Mouse (Mus musculus): Measurements from ENCODE around the gene Aebp2. TPM values are rescaled to one million over a fixed set of nuclear protein-coding genes. Genes with fewer than 3 reads are reported as not detected.
A peak's percentile ranks its signal among the peaks of the same experiment; 100 is the strongest.

Aebp2 gene
- polyA plus RNA-seq, 1 experiment from 2014 or later = 7.3 TPM

DNA sequence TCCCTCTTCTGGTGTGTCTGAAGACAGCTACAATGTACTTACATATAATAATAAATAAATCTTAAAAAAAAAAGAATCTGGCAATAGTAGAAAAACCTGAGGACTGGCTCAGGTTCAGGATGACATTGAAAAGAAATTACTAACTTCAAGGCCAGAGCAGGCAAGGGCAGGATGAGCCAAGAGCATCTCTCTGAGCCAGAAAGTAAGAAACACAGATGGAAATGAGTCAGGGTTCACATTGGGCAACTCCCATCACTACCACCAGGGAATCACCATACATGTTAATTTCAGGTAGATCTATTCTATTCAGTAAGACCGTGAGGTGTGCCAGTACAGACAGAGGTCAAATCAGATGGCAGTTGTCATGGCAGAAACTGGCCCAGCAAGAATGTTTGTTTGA is 76.1 kb downstream of the Aebp2 start:
- H3K9ac ChIP-seq = no peak overlapping the region
- no peaks in the 10 kb centered on the region for H3K4me1 ChIP-seq (replicated peaks)
- H3K27ac ChIP-seq = no peak overlapping the region
- WGBS = 79% methylated on average over 1 of the region's 1 CpGs
- H3K36me3 ChIP-seq = no peaks in the 10 kb centered on the region
- no peak overlapping the region for H3K4me3 ChIP-seq
- H3K4me2 ChIP-seq = no peak overlapping the region
- H3K27me3 ChIP-seq = no peaks in the 10 kb centered on the region
- ATAC-seq (replicated peaks; ENCODE audit: insufficient number of reproducible peaks, insufficient read depth, low FRiP score, low read depth) = no peak
- no peaks in the 10 kb centered on the region for H3K9me3 ChIP-seq (replicated peaks)

DNA sequence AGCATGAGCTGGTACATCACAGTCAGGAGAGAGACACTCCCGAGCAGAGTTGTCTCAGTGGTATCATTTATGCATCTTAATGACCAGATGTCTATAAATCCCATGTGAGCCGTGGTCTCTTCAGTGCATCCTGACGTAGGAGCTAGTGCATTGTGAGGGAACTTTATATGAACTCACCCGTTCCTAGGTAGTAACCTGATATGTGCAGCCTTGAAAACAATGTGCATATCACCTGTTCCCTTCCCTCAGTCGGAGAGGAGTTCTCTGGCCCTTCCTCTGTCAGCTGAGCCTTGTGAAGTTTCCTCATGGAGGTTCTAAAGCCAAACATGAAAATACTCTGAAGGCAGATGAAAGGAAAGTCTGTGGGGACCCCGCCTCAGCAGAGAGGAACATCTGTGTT is 78.8 kb downstream of the Aebp2 start:
- H3K9me3 ChIP-seq (replicated peaks) = peaks cover 4% of the 10 kb centered on the region; the same call in 1 of the 2 replicates
- 76% methylated on average over 6 of the region's 6 CpGs for WGBS

DNA sequence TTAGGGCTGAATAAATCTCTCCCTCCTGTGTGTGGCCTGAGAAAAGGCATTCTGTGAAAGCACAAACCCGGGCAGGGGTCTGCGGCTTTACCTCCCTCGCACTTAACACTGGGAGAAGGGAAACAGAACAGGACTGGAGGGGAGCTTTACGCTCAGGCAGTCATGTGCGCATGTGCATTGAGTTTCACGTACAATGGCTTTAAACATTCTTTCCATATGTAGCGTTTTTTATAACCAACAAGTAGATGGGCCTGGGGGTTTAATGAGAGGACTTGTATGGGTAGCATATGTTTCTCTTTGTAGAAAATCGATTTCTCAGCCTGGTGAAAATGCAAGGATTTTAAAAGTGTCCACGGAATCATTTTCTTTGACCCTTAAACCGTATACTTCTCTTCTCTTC is 82.7 kb downstream of the Aebp2 start:
- H3K9me3 ChIP-seq (replicated peaks) = peaks cover 4% of the 10 kb centered on the region; the same call in 1 of the 2 replicates
- H3K27me3 ChIP-seq = no peaks in the 10 kb centered on the region
- H3K4me1 ChIP-seq (replicated peaks) = no peaks in the 10 kb centered on the region
- no peak overlapping the region for H3K27ac ChIP-seq
- H3K4me2 ChIP-seq = no peak overlapping the region
- 88% methylated on average over 10 of the region's 10 CpGs for WGBS
- H3K9ac ChIP-seq = no peak overlapping the region
- no peak overlapping the region for H3K4me3 ChIP-seq
- no peaks in the 10 kb centered on the region for H3K36me3 ChIP-seq
- ATAC-seq (replicated peaks; ENCODE audit: insufficient number of reproducible peaks, insufficient read depth, low FRiP score, low read depth) = no peak

More for the DNA sequence above, 78.8 kb downstream of the Aebp2 start:
- Histone ChIP-seq H3K36me3 (no peaks in the 10 kb centered on the region), H3K4me2 (no peak overlapping the region), H3K4me1 (replicated peaks) (no peaks in the 10 kb centered on the region), H3K27ac (no peak overlapping the region), H3K9ac (no peak overlapping the region), H3K4me3 (no peak overlapping the region), H3K27me3 (no peaks in the 10 kb centered on the region)
- ATAC-seq (replicated peaks; ENCODE audit: insufficient number of reproducible peaks, insufficient read depth, low FRiP score, low read depth) = no peak

DNA sequence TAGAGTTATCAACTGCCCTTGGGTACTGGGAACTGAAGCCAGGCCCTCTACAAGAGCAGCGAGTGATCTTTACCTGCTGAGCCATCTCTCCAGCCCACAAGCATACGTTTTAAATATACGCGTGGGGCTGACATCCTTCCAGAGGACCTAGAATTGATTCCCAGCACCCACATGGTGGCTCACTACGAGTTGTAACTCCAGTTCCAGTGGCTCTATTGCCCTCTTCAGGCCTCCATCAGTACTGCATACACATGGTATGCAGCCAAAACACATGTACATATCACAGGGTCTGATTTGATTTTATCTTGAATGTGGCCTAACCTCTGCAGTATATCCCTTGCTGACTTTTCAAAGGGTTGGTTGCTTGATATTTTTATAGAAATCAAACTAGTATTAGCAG is 83.6 kb downstream of the Aebp2 start:
- no peak for ATAC-seq (replicated peaks; ENCODE audit: insufficient number of reproducible peaks, insufficient read depth, low FRiP score, low read depth)
- Histone ChIP-seq H3K36me3 (no peaks in the 10 kb centered on the region), H3K9me3 (replicated peaks) (peaks cover 4% of the 10 kb centered on the region; the same call in 1 of the 2 replicates)

DNA sequence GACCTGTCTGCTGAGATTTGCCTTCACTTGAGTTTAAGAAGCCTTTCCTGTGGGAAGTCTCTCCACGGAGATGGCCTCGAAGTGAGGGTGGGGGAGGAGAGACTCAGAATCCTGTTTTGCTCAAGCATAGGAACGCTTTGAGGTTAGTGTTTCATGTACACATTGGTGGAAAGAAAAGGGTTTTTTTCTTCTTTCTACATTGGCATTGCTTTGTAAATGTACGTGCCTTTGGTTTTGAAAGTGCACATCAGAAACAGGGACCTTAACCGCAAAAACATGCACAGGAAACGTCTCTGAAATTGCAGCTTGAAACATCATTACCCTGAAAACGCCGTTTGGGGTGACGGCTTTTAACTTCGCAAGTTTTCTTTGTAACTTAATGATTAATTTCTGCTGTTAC is 85.6 kb downstream of the Aebp2 start:
- H3K4me2 ChIP-seq = no peak overlapping the region
- H3K9me3 ChIP-seq (replicated peaks) = peaks cover 4% of the 10 kb centered on the region; the same call in 1 of the 2 replicates
- WGBS = 68% methylated on average over 10 of the region's 10 CpGs
- no peak for ATAC-seq (replicated peaks; ENCODE audit: insufficient number of reproducible peaks, insufficient read depth, low FRiP score, low read depth)
- no peaks in the 10 kb centered on the region for H3K4me1 ChIP-seq (replicated peaks)
- H3K27ac ChIP-seq = no peak overlapping the region
- no peak overlapping the region for H3K4me3 ChIP-seq
- H3K27me3 ChIP-seq = no peaks in the 10 kb centered on the region
- H3K9ac ChIP-seq = no peak overlapping the region
- H3K36me3 ChIP-seq = no peaks in the 10 kb centered on the region

More for the DNA sequence above, 83.6 kb downstream of the Aebp2 start:
- Histone ChIP-seq H3K27me3 (no peaks in the 10 kb centered on the region), H3K4me2 (no peak overlapping the region), H3K9ac (no peak overlapping the region), H3K4me1 (replicated peaks) (no peaks in the 10 kb centered on the region), H3K4me3 (no peak overlapping the region), H3K27ac (no peak overlapping the region)
- WGBS = 90% methylated on average over 5 of the region's 5 CpGs

DNA sequence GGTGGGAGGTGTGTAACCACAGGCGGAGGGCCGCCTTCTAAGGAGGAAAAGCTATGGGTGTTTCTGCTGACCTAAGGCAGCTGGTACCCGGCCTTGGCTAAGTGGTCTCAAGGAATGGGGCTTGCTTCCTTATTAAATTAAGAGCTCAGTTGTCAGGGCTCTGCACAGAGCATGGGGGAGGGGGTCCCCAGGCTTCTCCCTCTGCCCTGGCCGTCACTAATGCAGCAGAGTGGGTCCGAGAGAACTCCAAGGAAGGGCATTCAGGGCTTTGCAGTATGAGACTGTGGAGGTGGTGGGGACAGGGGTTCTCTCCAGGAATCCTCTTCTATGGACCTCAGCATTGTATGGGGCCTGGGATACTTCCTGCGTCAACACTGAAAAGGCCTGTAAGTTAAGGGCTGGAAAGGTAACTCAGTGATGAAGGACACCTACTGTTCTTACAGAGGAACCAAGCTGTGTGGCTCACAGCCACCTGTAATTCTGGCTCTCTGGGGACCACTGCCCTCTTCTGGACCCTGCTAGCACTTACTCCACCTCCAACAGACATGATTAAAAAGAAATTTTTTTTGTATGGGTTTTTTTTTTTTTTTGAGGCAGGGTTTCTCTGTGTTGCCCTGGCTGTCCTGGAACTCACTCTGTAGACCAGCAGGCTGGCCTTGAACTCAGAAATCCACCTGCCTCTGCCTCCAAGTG is 87.1 kb downstream of the Aebp2 start:
- WGBS = 78% methylated on average over 6 of the region's 6 CpGs
- ATAC-seq (replicated peaks; ENCODE audit: insufficient number of reproducible peaks, insufficient read depth, low FRiP score, low read depth) = no peak

DNA sequence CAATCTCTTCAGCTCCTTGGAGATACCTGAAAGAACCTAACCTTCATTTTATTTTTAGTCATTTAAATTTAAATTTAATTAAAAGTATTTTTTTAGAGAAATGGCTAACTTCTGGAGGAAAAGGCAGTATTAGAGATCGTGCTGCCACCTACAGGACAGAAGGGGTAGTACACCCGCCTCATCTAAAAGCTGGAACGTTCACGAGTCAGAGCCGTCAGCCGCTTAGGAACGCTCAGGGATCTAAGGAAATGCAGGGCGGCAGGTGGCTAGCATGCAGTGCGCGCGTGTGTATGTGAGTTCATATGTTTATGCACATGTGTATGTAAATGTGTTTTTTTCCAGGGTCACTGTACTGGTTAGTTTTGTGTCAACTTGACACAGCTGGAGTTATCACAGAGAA is 90.3 kb downstream of the Aebp2 start:
- Histone ChIP-seq H3K27ac (no peak overlapping the region), H3K4me1 (replicated peaks) (no peaks in the 10 kb centered on the region; the same call in 1 of the 2 replicates), H3K4me2 (no peak overlapping the region), H3K4me3 (no peak overlapping the region), H3K9ac (no peak overlapping the region), H3K9me3 (replicated peaks) (no peaks in the 10 kb centered on the region), H3K36me3 (no peaks in the 10 kb centered on the region), H3K27me3 (no peaks in the 10 kb centered on the region)
- WGBS = 6% methylated on average over 11 of the region's 11 CpGs
- no peak for ATAC-seq (replicated peaks; ENCODE audit: insufficient number of reproducible peaks, insufficient read depth, low FRiP score, low read depth)

More for the DNA sequence above, 87.1 kb downstream of the Aebp2 start:
- peaks cover 4% of the 10 kb centered on the region; the same call in 1 of the 2 replicates for H3K9me3 ChIP-seq (replicated peaks)
- H3K4me3 ChIP-seq = no peak overlapping the region
- no peaks in the 10 kb centered on the region for H3K4me1 ChIP-seq (replicated peaks)
- no peaks in the 10 kb centered on the region for H3K36me3 ChIP-seq
- H3K27ac ChIP-seq = no peak overlapping the region
- H3K27me3 ChIP-seq = no peaks in the 10 kb centered on the region
- no peak overlapping the region for H3K9ac ChIP-seq
- H3K4me2 ChIP-seq = no peak overlapping the region

DNA sequence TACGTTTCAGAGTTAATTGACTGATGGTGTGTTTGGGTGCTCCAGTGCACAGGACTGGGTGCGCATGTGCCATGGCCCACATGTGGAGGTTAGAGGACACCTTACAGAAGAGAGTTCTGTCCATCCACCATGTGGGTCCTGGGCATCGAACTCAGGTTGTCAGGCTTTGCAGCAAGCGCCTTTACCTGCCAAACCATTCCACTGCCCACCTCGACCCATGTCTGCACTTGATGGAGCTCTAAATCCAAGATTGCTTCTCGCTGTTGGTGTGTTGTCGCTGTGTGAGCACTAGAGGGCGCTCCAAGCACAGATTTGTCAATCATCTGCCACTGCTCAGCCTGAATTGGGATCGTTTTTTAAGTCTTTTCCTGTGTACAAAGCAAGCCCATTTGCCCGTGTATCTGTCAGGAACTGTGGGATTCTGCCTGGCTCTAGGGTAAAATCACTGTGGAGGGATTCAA is 92.5 kb downstream of the Aebp2 start:
- Histone ChIP-seq H3K4me2 (0 out of 2 replicates have a peak overlapping the region, but pooled peaks have one; percentile 18), H3K27ac (no peak overlapping the region), H3K9ac (no peak overlapping the region), H3K36me3 (no peaks in the 10 kb centered on the region), H3K4me1 (replicated peaks) (no peaks in the 10 kb centered on the region; the same call in 1 of the 2 replicates), H3K4me3 (no peak overlapping the region), H3K27me3 (no peaks in the 10 kb centered on the region), H3K9me3 (replicated peaks) (no peaks in the 10 kb centered on the region)
- WGBS = 19% methylated on average over 10 of the region's 10 CpGs
- ATAC-seq (replicated peaks; ENCODE audit: insufficient number of reproducible peaks, insufficient read depth, low FRiP score, low read depth) = peak; percentile 35; the same call in 1 of the 2 replicates

DNA sequence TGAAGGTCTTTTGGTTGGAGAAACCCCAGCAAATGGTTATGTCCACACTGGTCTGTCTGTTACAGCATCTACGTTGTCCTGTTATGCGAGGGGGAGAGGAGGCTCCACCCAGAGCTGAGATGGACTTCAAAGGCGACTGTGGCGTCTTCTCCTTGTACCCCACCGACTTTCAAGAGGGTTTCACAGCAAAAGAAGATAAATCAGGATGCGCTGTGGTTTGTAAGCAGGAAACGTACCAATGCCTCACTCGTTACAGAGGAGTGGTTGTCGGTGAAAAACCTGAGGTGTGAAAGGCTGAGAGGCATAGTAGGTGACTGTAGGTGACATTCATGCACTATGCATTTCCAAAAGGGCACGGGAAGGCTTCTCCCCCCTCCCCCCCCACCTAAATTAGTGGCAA is 99.6 kb downstream of the Aebp2 start:
- 61% methylated on average over 10 of the region's 10 CpGs for WGBS
- H3K27ac ChIP-seq = no peak overlapping the region
- no peak overlapping the region for H3K9ac ChIP-seq
- no peaks in the 10 kb centered on the region for H3K36me3 ChIP-seq
- H3K27me3 ChIP-seq = no peaks in the 10 kb centered on the region
- no peaks in the 10 kb centered on the region for H3K9me3 ChIP-seq (replicated peaks)
- H3K4me1 ChIP-seq (replicated peaks) = peaks cover 6% of the 10 kb centered on the region; the same call in 1 of the 2 replicates
- ATAC-seq (replicated peaks; ENCODE audit: insufficient number of reproducible peaks, insufficient read depth, low FRiP score, low read depth) = no peak
- no peak overlapping the region for H3K4me2 ChIP-seq
- no peak overlapping the region for H3K4me3 ChIP-seq

Other genes with a start within 250 kb of the Aebp2 start
- 21.6 and 28.4 TPM in 2 replicates for gene Plekha5, start 198.6 kb upstream of the Aebp2 start, polyA plus RNA-seq (2015; fragmentation: Nextera tagmentation; extraction: Ambion mirVana)
- gene Gm11077, start 106.6 kb downstream of the Aebp2 start, polyA plus RNA-seq (2015; fragmentation: Nextera tagmentation; extraction: Ambion mirVana) = not detected in 2 replicates